Mouse (Mus musculus) right cerebral cortex, postnatal 25 days (tissue): Measurements from ENCODE around the gene Clcn7.

Experiments
- DNase-seq: peaks from one replicate; pipeline ENCODE4 v3.0.0; 2022

Gene Clcn7

GRCm38 (mm10) chr17:25127681-25128080, 5.5 kb upstream of the Clcn7 start:
- no peak for DNase-seq

- no peak for DNase-seq
Measured at GRCm38 (mm10) chr17:25130060-25130459, 3.1 kb upstream of the Clcn7 start.

- no peak for DNase-seq
Measured at GRCm38 (mm10) chr17:25135622-25136021, 2.4 kb downstream of the Clcn7 start.

GRCm38 (mm10) chr17:25138803-25139202, 5.6 kb downstream of the Clcn7 start:
- DNase-seq = no peak

GRCm38 (mm10) chr17:25139960-25140359, 6.8 kb downstream of the Clcn7 start:
- no peak for DNase-seq

GRCm38 (mm10) chr17:25162161-25162560, 29.0 kb downstream of the Clcn7 start, which contains the start of gene Ccdc154:
Ccdc154 (plus strand) TSS chr17:25162461.
- DNase-seq = no peak

GRCm38 (mm10) chr17:25163387-25163786, 30.2 kb downstream of the Clcn7 start:
- no peak for DNase-seq

- DNase-seq = no peak
Measured at GRCm38 (mm10) chr17:25164770-25165169, 31.6 kb downstream of the Clcn7 start.

GRCm38 (mm10) chr17:25165970-25166671, 32.9 kb downstream of the Clcn7 start:
- DNase-seq = no peak

- DNase-seq = no peak
Measured at GRCm38 (mm10) chr17:25169706-25170105, 36.5 kb downstream of the Clcn7 start.

GRCm38 (mm10) chr17:25172558-25172957, 39.4 kb downstream of the Clcn7 start:
- no peak for DNase-seq

GRCm38 (mm10) chr17:25175411-25175810, 42.2 kb downstream of the Clcn7 start, which contains the start of gene Gm38655:
Gm38655 (minus strand) TSS chr17:25175471.
- DNase-seq = no peak

GRCm38 (mm10) chr17:25183232-25183631, 50.0 kb downstream of the Clcn7 start:
- no peak for DNase-seq

GRCm38 (mm10) chr17:25184129-25184691, 51.0 kb downstream of the Clcn7 start, which contains the start of gene BC003965:
BC003965 (plus strand) TSS chr17:25184554.
- peak; percentile 98 for DNase-seq

GRCm38 (mm10) chr17:25184961-25185360, 51.8 kb downstream of the Clcn7 start:
- DNase-seq = no peak

GRCm38 (mm10) chr17:25187784-25188149, 54.6 kb downstream of the Clcn7 start:
- no peak for DNase-seq

- DNase-seq = peak; percentile 71
Measured at GRCm38 (mm10) chr17:25188150-25189031, 55.2 kb downstream of the Clcn7 start, which contains the start of gene Unkl. Unkl (plus strand) TSS chr17:25188397.

GRCm38 (mm10) chr17:25189091-25189490, 55.9 kb downstream of the Clcn7 start:
- DNase-seq = no peak

- no peak for DNase-seq
Measured at GRCm38 (mm10) chr17:25202401-25202800, 69.2 kb downstream of the Clcn7 start.

GRCm38 (mm10) chr17:25210006-25210405, 76.8 kb downstream of the Clcn7 start:
- no peak for DNase-seq

- DNase-seq = no peak
Measured at GRCm38 (mm10) chr17:25210680-25211466, 77.7 kb downstream of the Clcn7 start.

- DNase-seq = no peak
Measured at GRCm38 (mm10) chr17:25211705-25212104, 78.5 kb downstream of the Clcn7 start.
